Mouse (Mus musculus): ENCODE measurements at regions not wholly inside any gene's neighbourhood (a gene's known extent, or its start where the extent isn't known, plus 50 kb on each side); places are given as distances from the start of the nearest gene placed in this dataset.

GRCm38 (mm10) chr7:115217255-115217654 lies 473.8 kb downstream of the Insc start:
- Histone ChIP-seq H3K27me3 (replicated peaks; ENCODE audit: control insufficient read depth, insufficient read depth, low read length) (peaks cover 3% of the 10 kb centered on the region; the same call in 1 of the 2 replicates), H3K4me1 (replicated peaks; ENCODE audit: control insufficient read depth, insufficient read depth, low read length) (no peaks in the 10 kb centered on the region), H3K4me2 (replicated peaks; ENCODE audit: low read depth) (peak overlapping the region; percentile 57), H3K27ac (ENCODE audit: low read depth, low read length) (no peak overlapping the region), H3K4me3 (ENCODE audit: low read depth, low read length) (no peak overlapping the region), H3K9ac (ENCODE audit: low read depth, low read length) (no peak overlapping the region), H3K9me3 (ENCODE audit: control insufficient read depth) (no peaks in the 10 kb centered on the region), H3K36me3 (ENCODE audit: control insufficient read depth, insufficient read depth) (no peaks in the 10 kb centered on the region)
- WGBS: 20% methylated on average over 5 of the region's 5 CpGs
- no peak for TF ChIP-seq CTCF (IDR thresholded peaks at IDR 0.05; ENCODE audit: low read depth)
- no peak for ATAC-seq

- H3K9ac ChIP-seq (ENCODE audit: low read depth, low read length): no peak overlapping the region
- no peak overlapping the region for H3K27ac ChIP-seq (ENCODE audit: low read depth, low read length)
- peaks cover 3% of the 10 kb centered on the region; the same call in 1 of the 2 replicates for H3K27me3 ChIP-seq (replicated peaks; ENCODE audit: control insufficient read depth, insufficient read depth, low read length)
- H3K4me2 ChIP-seq (replicated peaks; ENCODE audit: low read depth): no peak overlapping the region
- no peak for TF ChIP-seq CTCF (IDR thresholded peaks at IDR 0.05; ENCODE audit: low read depth)
- no peaks in the 10 kb centered on the region for H3K36me3 ChIP-seq (ENCODE audit: control insufficient read depth, insufficient read depth)
- no peak overlapping the region for H3K4me3 ChIP-seq (ENCODE audit: low read depth, low read length)
- WGBS: 73% methylated on average over 6 of the region's 6 CpGs
- H3K4me1 ChIP-seq (replicated peaks; ENCODE audit: control insufficient read depth, insufficient read depth, low read length): no peaks in the 10 kb centered on the region
- H3K9me3 ChIP-seq (ENCODE audit: control insufficient read depth): no peaks in the 10 kb centered on the region
- no peak for ATAC-seq
Observed at GRCm38 (mm10) chr7:115217712-115218111, 474.2 kb downstream of the Insc start.

- Histone ChIP-seq H3K9ac (ENCODE audit: low read depth, low read length) (no peak overlapping the region), H3K9me3 (ENCODE audit: control insufficient read depth) (no peaks in the 10 kb centered on the region), H3K27me3 (replicated peaks; ENCODE audit: control insufficient read depth, insufficient read depth, low read length) (peaks cover 3% of the 10 kb centered on the region; the same call in 1 of the 2 replicates), H3K36me3 (ENCODE audit: control insufficient read depth, insufficient read depth) (no peaks in the 10 kb centered on the region), H3K4me1 (replicated peaks; ENCODE audit: control insufficient read depth, insufficient read depth, low read length) (no peaks in the 10 kb centered on the region), H3K4me3 (ENCODE audit: low read depth, low read length) (no peak overlapping the region), H3K4me2 (replicated peaks; ENCODE audit: low read depth) (no peak overlapping the region), H3K27ac (ENCODE audit: low read depth, low read length) (no peak overlapping the region)
- no peak for ATAC-seq
- TF ChIP-seq CTCF (IDR thresholded peaks at IDR 0.05; ENCODE audit: low read depth): no peak
- WGBS: 37% methylated on average over 13 of the region's 13 CpGs
Observed at GRCm38 (mm10) chr7:115218596-115219180, 475.2 kb downstream of the Insc start.

DNA sequence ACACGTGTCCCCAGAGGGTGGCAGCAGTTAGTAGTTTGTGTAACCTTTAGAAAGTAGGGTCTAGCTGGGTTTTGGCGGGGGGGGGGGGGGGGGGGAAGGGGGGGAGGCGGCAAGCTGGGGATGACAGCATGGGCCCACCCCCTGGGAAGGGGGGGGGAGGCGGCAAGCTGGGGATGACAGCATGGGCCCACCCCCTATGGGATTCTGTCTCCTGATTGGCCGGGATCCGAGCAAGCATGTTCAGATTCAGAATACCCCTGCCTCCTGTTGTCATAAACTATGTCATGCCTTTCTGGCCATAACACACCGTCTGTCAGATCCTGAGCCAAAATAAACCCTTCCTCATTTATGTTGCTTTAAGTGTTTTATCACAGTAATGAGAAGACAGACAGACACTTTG lies 479.1 kb downstream of the Insc start:
- H3K9ac ChIP-seq (ENCODE audit: low read depth, low read length): no peak overlapping the region
- H3K9me3 ChIP-seq (ENCODE audit: control insufficient read depth): no peaks in the 10 kb centered on the region
- no peak overlapping the region for H3K4me2 ChIP-seq (replicated peaks; ENCODE audit: low read depth)
- WGBS: 58% methylated on average over 5 of the region's 7 CpGs
- no peak for TF ChIP-seq CTCF (IDR thresholded peaks at IDR 0.05; ENCODE audit: low read depth)
- H3K4me3 ChIP-seq (ENCODE audit: low read depth, low read length): no peak overlapping the region
- no peak for ATAC-seq
- H3K27me3 ChIP-seq (replicated peaks; ENCODE audit: control insufficient read depth, insufficient read depth, low read length): no peaks in the 10 kb centered on the region
- no peaks in the 10 kb centered on the region for H3K36me3 ChIP-seq (ENCODE audit: control insufficient read depth, insufficient read depth)
- H3K4me1 ChIP-seq (replicated peaks; ENCODE audit: control insufficient read depth, insufficient read depth, low read length): no peaks in the 10 kb centered on the region
- no peak overlapping the region for H3K27ac ChIP-seq (ENCODE audit: low read depth, low read length)

- H3K27me3 ChIP-seq (replicated peaks; ENCODE audit: control insufficient read depth, insufficient read depth, low read length): no peaks in the 10 kb centered on the region
- no peaks in the 10 kb centered on the region for H3K4me1 ChIP-seq (replicated peaks; ENCODE audit: control insufficient read depth, insufficient read depth, low read length)
- H3K9ac ChIP-seq (ENCODE audit: low read depth, low read length): no peak overlapping the region
- H3K27ac ChIP-seq (ENCODE audit: low read depth, low read length): no peak overlapping the region
- H3K4me2 ChIP-seq (replicated peaks; ENCODE audit: low read depth): no peak overlapping the region
- 78% methylated on average over 6 of the region's 6 CpGs for WGBS
- H3K4me3 ChIP-seq (ENCODE audit: low read depth, low read length): no peak overlapping the region
- no peak for TF ChIP-seq CTCF (IDR thresholded peaks at IDR 0.05; ENCODE audit: low read depth)
- no peak for ATAC-seq
- no peaks in the 10 kb centered on the region for H3K9me3 ChIP-seq (ENCODE audit: control insufficient read depth)
- no peaks in the 10 kb centered on the region for H3K36me3 ChIP-seq (ENCODE audit: control insufficient read depth, insufficient read depth)
Observed at GRCm38 (mm10) chr7:115230525-115230924, 487.0 kb downstream of the Insc start.

GRCm38 (mm10) chr7:115233850-115234436 lies 490.4 kb downstream of the Insc start:
- no peaks in the 10 kb centered on the region for H3K9me3 ChIP-seq (ENCODE audit: control insufficient read depth)
- TF ChIP-seq CTCF (IDR thresholded peaks at IDR 0.05; ENCODE audit: low read depth): no peak
- no peaks in the 10 kb centered on the region for H3K4me1 ChIP-seq (replicated peaks; ENCODE audit: control insufficient read depth, insufficient read depth, low read length)
- H3K4me3 ChIP-seq (ENCODE audit: low read depth, low read length): no peak overlapping the region
- H3K4me2 ChIP-seq (replicated peaks; ENCODE audit: low read depth): no peak overlapping the region
- no peak for ATAC-seq
- WGBS: 59% methylated on average over 10 of the region's 10 CpGs
- H3K36me3 ChIP-seq (ENCODE audit: control insufficient read depth, insufficient read depth): no peaks in the 10 kb centered on the region
- no peak overlapping the region for H3K9ac ChIP-seq (ENCODE audit: low read depth, low read length)
- H3K27me3 ChIP-seq (replicated peaks; ENCODE audit: control insufficient read depth, insufficient read depth, low read length): no peaks in the 10 kb centered on the region
- H3K27ac ChIP-seq (ENCODE audit: low read depth, low read length): no peak overlapping the region

Data from intestine, postnatal 0 days (tissue).